Mouse (Mus musculus) heart, postnatal 4 days (tissue): ENCODE measurements around the gene Retnlb. TPM values are rescaled to one million over a fixed set of nuclear protein-coding genes. Genes with fewer than 3 reads are reported as not detected.

ENCODE experiments used
- total RNA-seq, 2 experiments: library from RNA; stranded (reverse); gene quantifications; 2 replicates each; pipeline ENCODE4 v1.2.3; 2021

The Retnlb gene
- total RNA-seq, 2 experiments from 2014 or later, result not detected

Other genes starting within 250 kb of the Retnlb start
- gene Trat1, start 44.8 kb upstream of the Retnlb start, total RNA-seq, result not detected
- not detected for gene Retnla, start 25.7 kb downstream of the Retnlb start, total RNA-seq
- 1 to 10 TPM in 1 of 2 experiments, under 1 TPM in 1; 0.67 to 1.5 TPM for gene Retnlg, start 55.8 kb downstream of the Retnlb start, total RNA-seq
- 10 to 100 TPM; 12.3 to 15.0 TPM for gene Dzip3, start 177.3 kb downstream of the Retnlb start, total RNA-seq
- 10 to 100 TPM; 22.3 to 28.5 TPM for gene Cip2a, start 177.3 kb downstream of the Retnlb start, total RNA-seq
- not detected for gene Myh15, start 240.6 kb downstream of the Retnlb start, total RNA-seq